Mouse (Mus musculus) bone marrow macrophage, adult 2 months (primary cell): ENCODE data around the gene Selenof.

Source experiments
- CTCF ChIP-seq: IDR thresholded peaks from 2 replicates; pipeline ENCODE4 v1.5.1; 2012; ENCODE audit warnings: low read depth, mild to moderate bottlenecking, low read length, moderate library complexity
- POLR2A ChIP-seq: IDR thresholded peaks from 2 replicates; pipeline ENCODE4 v1.6.1; 2012; ENCODE audit warnings: mild to moderate bottlenecking, low read depth, low read length, borderline replicate concordance

DNA sequence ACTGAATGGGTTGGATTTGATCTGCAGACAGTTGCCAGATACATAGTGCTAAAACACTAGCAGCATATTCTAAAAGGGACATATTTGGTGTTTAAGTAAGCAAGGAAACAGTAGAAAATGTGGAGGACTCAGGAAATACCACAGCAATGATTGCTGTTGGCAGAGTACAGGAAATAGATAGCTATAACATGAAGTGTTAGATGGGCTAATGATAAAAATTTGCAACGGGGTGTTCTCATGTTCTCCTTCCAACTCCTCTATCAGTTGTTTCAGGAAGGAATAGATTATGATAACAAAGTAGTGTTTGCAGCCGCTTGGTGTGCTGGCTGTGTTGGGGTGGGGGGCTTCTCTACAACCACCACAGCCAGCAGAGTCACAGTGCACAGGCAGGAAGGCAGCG is 11.7 kb downstream of the Selenof start:
- TF ChIP-seq CTCF: no peak
- TF ChIP-seq POLR2A: no peak
